Mouse (Mus musculus): ENCODE results near the gene Tbc1d10b. TPM values are rescaled to one million over a fixed set of nuclear protein-coding genes. Genes with fewer than 3 reads are reported as not detected.
A peak's percentile ranks its signal among the peaks of the same experiment; 100 is the strongest.

Tbc1d10b gene
- polyA plus RNA-seq, 1 experiment from 2014 or later: 26.7 TPM

DNA sequence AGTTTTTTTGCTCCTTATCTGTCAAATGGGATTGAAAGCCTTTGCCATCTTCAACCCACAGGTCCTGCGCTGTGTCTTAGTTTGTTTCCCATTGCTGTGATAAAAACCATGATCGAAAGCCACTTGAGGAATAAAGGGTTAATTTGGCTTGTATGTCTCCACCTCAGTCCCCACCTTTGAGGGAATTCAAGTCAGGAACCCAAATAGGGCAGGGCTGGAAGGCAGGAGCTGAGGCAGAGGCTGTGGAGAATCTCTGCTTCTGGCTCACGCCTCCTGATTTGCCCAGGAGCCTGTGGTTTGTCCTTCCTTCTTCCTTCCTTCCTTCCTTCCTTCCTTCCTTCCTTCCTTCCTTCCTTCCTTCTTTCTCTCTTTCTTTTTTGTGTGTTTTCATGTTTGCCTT, 14.8 kb upstream of the Tbc1d10b start:
- no peak overlapping the region for H3K9ac ChIP-seq
- H3K9me3 ChIP-seq (replicated peaks): no peaks in the 10 kb centered on the region
- no peak overlapping the region for H3K4me2 ChIP-seq
- H3K36me3 ChIP-seq: no peaks in the 10 kb centered on the region
- ATAC-seq (replicated peaks; ENCODE audit: low FRiP score): no peak
- H3K27me3 ChIP-seq: no peaks in the 10 kb centered on the region
- no peak overlapping the region for H3K27ac ChIP-seq
- no peaks in the 10 kb centered on the region for H3K4me1 ChIP-seq
- WGBS: 95% methylated on average over 3 of the region's 3 CpGs
- no peak overlapping the region for H3K4me3 ChIP-seq (replicated peaks)

GRCm38 (mm10) chr7:127220440-127220839, 12.2 kb upstream of the Tbc1d10b start:
- ATAC-seq (replicated peaks; ENCODE audit: low FRiP score): no peak
- H3K27me3 ChIP-seq: no peaks in the 10 kb centered on the region
- 72% methylated on average over 6 of the region's 6 CpGs for WGBS
- no peak overlapping the region for H3K4me3 ChIP-seq (replicated peaks)
- no peak overlapping the region for H3K4me2 ChIP-seq
- H3K9ac ChIP-seq: no peak overlapping the region
- no peak overlapping the region for H3K27ac ChIP-seq
- H3K4me1 ChIP-seq: peaks cover 4% of the 10 kb centered on the region
- no peaks in the 10 kb centered on the region for H3K36me3 ChIP-seq
- no peaks in the 10 kb centered on the region for H3K9me3 ChIP-seq (replicated peaks)

- Histone ChIP-seq H3K27ac (no peak overlapping the region), H3K9me3 (replicated peaks) (no peaks in the 10 kb centered on the region), H3K4me3 (replicated peaks) (no peak overlapping the region), H3K9ac (no peak overlapping the region), H3K27me3 (0 out of 2 replicates have a peak, but pooled peaks cover 5% of the 10 kb centered on the region), H3K4me1 (peaks cover 21% of the 10 kb centered on the region), H3K4me2 (no peak overlapping the region), H3K36me3 (no peaks in the 10 kb centered on the region)
- no peak for ATAC-seq (replicated peaks; ENCODE audit: low FRiP score)
- 90% methylated on average over 4 of the region's 4 CpGs for WGBS
These were observed 10.4 kb upstream of the Tbc1d10b start for GRCm38 (mm10) chr7:127218670-127219069.

DNA sequence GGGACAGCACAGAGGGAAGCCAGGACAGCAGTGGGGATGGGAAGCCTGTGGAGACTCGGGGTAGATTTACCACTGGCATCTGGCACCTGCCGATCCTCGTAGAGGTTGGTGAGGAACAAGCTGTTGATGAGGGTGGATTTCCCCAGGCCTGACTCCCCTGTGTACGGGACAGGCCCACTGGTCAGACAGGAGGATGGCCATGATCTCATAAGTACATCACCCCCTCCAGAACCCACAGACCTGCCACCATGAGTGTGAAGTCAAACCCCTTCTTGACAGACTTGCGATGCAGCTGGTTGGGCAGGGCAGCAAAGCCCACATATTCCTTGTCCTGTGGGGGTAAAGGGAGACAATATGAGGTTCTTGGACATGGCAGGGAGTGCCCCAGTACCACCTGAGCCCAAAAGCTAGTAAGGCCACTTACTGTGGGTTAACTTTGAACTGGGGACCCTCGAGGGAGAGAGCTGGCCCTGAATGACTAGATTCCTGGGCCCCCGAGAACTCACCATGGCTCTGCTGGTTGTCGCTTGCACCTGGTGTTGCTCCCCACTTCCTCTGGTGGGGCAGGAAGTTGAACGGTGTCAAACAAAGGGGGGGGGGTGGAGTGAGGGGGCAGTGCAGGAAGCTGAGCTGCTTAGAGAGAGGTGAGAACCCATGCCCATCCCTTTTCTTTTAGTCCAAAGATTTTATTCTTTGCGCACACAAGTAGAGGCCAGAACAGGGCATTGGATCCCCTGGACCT, 9.8 kb upstream of the Tbc1d10b start:
- Histone ChIP-seq H3K27me3 (0 out of 2 replicates have a peak, but pooled peaks cover 5% of the 10 kb centered on the region), H3K4me2 (no peak overlapping the region), H3K4me3 (replicated peaks) (no peak overlapping the region), H3K27ac (no peak overlapping the region), H3K9ac (no peak overlapping the region), H3K4me1 (peaks cover 21% of the 10 kb centered on the region), H3K9me3 (replicated peaks) (no peaks in the 10 kb centered on the region), H3K36me3 (no peaks in the 10 kb centered on the region)
- 81% methylated on average over 10 of the region's 10 CpGs for WGBS
- no peak for ATAC-seq (replicated peaks; ENCODE audit: low FRiP score)

- ATAC-seq (replicated peaks; ENCODE audit: low FRiP score): no peak
- 80% methylated on average over 6 of the region's 6 CpGs for WGBS
These were observed 9.2 kb upstream of the Tbc1d10b start for GRCm38 (mm10) chr7:127217475-127217874.

GRCm38 (mm10) chr7:127216307-127216706, 8.0 kb upstream of the Tbc1d10b start:
- Histone ChIP-seq H3K36me3 (no peaks in the 10 kb centered on the region), H3K27ac (no peak overlapping the region), H3K4me3 (replicated peaks) (no peak overlapping the region), H3K9ac (no peak overlapping the region), H3K27me3 (peaks cover 5% of the 10 kb centered on the region; the same call in 1 of the 2 replicates), H3K9me3 (replicated peaks) (no peaks in the 10 kb centered on the region), H3K4me1 (peaks cover 21% of the 10 kb centered on the region), H3K4me2 (no peak overlapping the region)
- 79% methylated on average over 5 of the region's 5 CpGs for WGBS
- ATAC-seq (replicated peaks; ENCODE audit: low FRiP score): no peak

More at GRCm38 (mm10) chr7:127217475-127217874, 9.2 kb upstream of the Tbc1d10b start:
- H3K36me3 ChIP-seq: no peaks in the 10 kb centered on the region
- no peaks in the 10 kb centered on the region for H3K9me3 ChIP-seq (replicated peaks)
- H3K4me1 ChIP-seq: peaks cover 21% of the 10 kb centered on the region
- no peak overlapping the region for H3K4me2 ChIP-seq
- H3K9ac ChIP-seq: no peak overlapping the region
- H3K4me3 ChIP-seq (replicated peaks): no peak overlapping the region
- peaks cover 5% of the 10 kb centered on the region; the same call in 1 of the 2 replicates for H3K27me3 ChIP-seq
- no peak overlapping the region for H3K27ac ChIP-seq

DNA sequence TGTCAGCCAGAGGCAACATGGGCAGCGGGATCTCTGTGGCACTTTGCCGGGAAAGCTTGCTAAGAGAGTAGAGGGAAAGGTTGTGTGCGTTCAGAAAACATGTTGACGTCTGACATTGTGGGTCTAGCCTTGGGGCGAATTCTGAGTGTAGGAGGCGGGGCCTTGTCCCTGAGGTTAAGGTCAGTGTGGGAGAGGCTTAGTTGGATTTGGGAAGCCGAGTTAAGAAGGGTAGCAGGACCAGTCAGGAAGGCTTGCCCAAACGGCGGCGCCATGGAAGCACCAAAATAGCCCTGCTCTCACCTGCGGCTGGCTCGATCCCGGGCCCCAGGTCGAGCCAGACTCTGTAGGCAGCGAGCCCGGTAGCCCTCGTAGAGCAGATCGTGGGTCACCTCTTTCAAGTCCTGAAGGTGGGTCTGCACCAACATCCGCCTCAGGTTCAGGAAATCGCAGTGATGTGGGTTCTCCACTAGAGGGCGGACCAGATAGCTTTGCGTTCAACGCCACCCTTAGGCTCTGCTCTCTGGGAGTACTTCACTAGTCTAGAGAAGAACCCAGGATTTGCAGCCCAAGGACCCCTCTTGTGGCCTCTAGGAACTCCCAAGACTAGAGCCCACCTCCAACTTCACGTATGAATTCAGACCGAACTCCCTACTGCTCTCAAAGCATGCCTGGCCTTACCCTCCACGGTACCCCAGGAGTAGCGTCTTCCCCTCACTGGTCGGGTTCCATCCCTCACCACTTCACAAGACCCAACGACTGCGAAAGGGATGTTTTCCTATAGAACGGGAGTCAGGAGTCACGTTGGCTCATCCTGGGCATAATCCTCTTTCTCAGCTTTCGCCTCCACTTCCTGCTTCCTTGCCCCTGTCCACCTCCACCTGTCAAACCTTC, 7.0 kb upstream of the Tbc1d10b start:
- peaks cover 21% of the 10 kb centered on the region for H3K4me1 ChIP-seq
- no peaks in the 10 kb centered on the region for H3K36me3 ChIP-seq
- H3K9ac ChIP-seq: peak overlapping the region; percentile 45
- H3K4me2 ChIP-seq: peak overlapping the region; percentile 72
- H3K27me3 ChIP-seq: peaks cover 5% of the 10 kb centered on the region; the same call in 1 of the 2 replicates
- H3K27ac ChIP-seq: peak overlapping the region; percentile 27; the same call in 1 of the 2 replicates
- H3K4me3 ChIP-seq (replicated peaks): peak overlapping the region; percentile 42
- no peaks in the 10 kb centered on the region for H3K9me3 ChIP-seq (replicated peaks)
- 0 out of 2 replicates have a peak, but pooled peaks have one; percentile 35 for ATAC-seq (replicated peaks; ENCODE audit: low FRiP score)
- whole genome bisulfite sequencing: 24% methylated on average over 33 of the region's 33 CpGs

- H3K9me3 ChIP-seq (replicated peaks): no peaks in the 10 kb centered on the region
- ATAC-seq (replicated peaks; ENCODE audit: low FRiP score): no peak
- H3K4me1 ChIP-seq: peaks cover 22% of the 10 kb centered on the region
- 28% methylated on average over 21 of the region's 21 CpGs for WGBS
- no peaks in the 10 kb centered on the region for H3K36me3 ChIP-seq
- peak overlapping the region; percentile 45 for H3K9ac ChIP-seq
- peak overlapping the region; percentile 27; the same call in 1 of the 2 replicates for H3K27ac ChIP-seq
- H3K4me2 ChIP-seq: peak overlapping the region; percentile 72
- H3K27me3 ChIP-seq: peaks cover 5% of the 10 kb centered on the region; the same call in 1 of the 2 replicates
- peak overlapping the region; percentile 42 for H3K4me3 ChIP-seq (replicated peaks)
These were observed 6.3 kb upstream of the Tbc1d10b start for GRCm38 (mm10) chr7:127214521-127214920.

- 56% methylated on average over 12 of the region's 12 CpGs for whole genome bisulfite sequencing
- Histone ChIP-seq H3K9ac (no peak overlapping the region), H3K9me3 (replicated peaks) (no peaks in the 10 kb centered on the region), H3K27me3 (peaks cover 5% of the 10 kb centered on the region; the same call in 1 of the 2 replicates), H3K36me3 (no peaks in the 10 kb centered on the region), H3K4me2 (peak overlapping the region; percentile 72; the same call in 1 of the 2 replicates), H3K4me3 (replicated peaks) (no peak overlapping the region; the same call in 1 of the 2 replicates), H3K27ac (no peak overlapping the region), H3K4me1 (peaks cover 27% of the 10 kb centered on the region)
- no peak for ATAC-seq (replicated peaks; ENCODE audit: low FRiP score)
These were observed 5.7 kb upstream of the Tbc1d10b start for GRCm38 (mm10) chr7:127213930-127214329.

GRCm38 (mm10) chr7:127213485-127213884, 5.2 kb upstream of the Tbc1d10b start:
- Histone ChIP-seq H3K27ac (no peak overlapping the region), H3K4me2 (no peak overlapping the region), H3K27me3 (peaks cover 5% of the 10 kb centered on the region; the same call in 1 of the 2 replicates), H3K9me3 (replicated peaks) (no peaks in the 10 kb centered on the region), H3K9ac (no peak overlapping the region), H3K36me3 (no peaks in the 10 kb centered on the region), H3K4me3 (replicated peaks) (no peak overlapping the region), H3K4me1 (peaks cover 27% of the 10 kb centered on the region)
- 36% methylated on average over 7 of the region's 7 CpGs for WGBS
- ATAC-seq (replicated peaks; ENCODE audit: low FRiP score): no peak

DNA sequence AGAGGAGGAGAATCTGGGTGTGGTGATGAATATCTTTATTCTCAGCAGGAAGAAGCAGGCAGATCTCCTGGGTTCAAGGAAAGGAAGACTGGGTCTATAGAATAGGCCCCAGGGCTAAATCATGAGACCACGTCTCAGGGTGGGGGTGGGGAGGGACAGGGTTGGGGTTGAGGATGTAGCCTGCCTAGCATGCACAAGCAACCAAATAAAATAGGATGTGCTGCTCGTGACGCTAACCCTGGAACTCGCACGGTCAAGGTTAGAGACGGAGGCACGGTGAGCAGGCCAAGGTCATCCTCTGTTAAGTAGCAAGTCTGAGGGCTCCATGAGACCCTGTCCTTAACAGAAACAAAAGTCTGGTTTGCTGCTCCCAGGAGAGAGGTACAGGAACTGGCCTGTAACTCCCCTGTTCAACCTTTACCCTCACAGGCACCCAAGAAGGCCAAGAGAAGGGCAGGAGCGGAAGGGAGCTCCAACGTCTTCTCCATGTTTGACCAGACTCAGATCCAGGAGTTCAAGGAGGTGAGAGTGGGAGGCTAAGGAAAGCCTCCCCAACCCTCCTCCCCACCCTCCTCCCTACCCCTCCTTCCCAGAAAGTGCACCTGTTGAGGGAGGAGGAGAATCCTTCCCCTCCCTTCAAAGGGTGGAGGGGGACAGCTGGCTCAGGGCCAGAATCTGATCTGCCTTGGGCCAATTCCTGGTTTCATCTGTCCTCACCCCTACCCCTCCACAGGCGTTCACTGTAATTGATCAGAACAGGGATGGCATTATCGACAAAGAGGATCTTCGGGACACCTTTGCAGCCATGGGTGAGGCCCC, 4.4 kb upstream of the Tbc1d10b start:
- Histone ChIP-seq H3K4me1 (peaks cover 29% of the 10 kb centered on the region), H3K9ac (no peak overlapping the region), H3K27me3 (peaks cover 5% of the 10 kb centered on the region; the same call in 1 of the 2 replicates), H3K36me3 (no peaks in the 10 kb centered on the region), H3K9me3 (replicated peaks) (no peaks in the 10 kb centered on the region), H3K4me3 (replicated peaks) (no peak overlapping the region), H3K4me2 (no peak overlapping the region), H3K27ac (no peak overlapping the region)
- no peak for ATAC-seq (replicated peaks; ENCODE audit: low FRiP score)
- WGBS: 82% methylated on average over 12 of the region's 12 CpGs
